Mouse (Mus musculus) MEL-GATA-1-ER (cell line): ENCODE data around the gene Ccnd2.
A peak's percentile ranks its signal among the peaks of the same experiment; 100 is the strongest.

Experiments
- DNase-seq: peaks from one replicate; pipeline ENCODE4 v3.0.0-alpha.2; 2012; ENCODE audit warnings: low read depth; ENCODE audit errors: extremely low read depth

The Ccnd2 gene

GRCm38 (mm10) chr6:127108368-127109060 lies 43.5 kb downstream of the Ccnd2 start:
- peak; percentile 12 for DNase-seq

- DNase-seq = no peak
Observed at GRCm38 (mm10) chr6:127107413-127107812, 44.6 kb downstream of the Ccnd2 start.

GRCm38 (mm10) chr6:127106726-127107125 lies 45.3 kb downstream of the Ccnd2 start:
- no peak for DNase-seq

- DNase-seq = no peak
Observed at GRCm38 (mm10) chr6:127106189-127106588, 45.8 kb downstream of the Ccnd2 start.

- peak; percentile 17 for DNase-seq
Observed at GRCm38 (mm10) chr6:127105107-127105506, 46.9 kb downstream of the Ccnd2 start.

- no peak for DNase-seq
Observed at GRCm38 (mm10) chr6:127104396-127105029, 47.5 kb downstream of the Ccnd2 start.

- DNase-seq = no peak
Observed at GRCm38 (mm10) chr6:127103506-127104275, 48.3 kb downstream of the Ccnd2 start.

- no peak for DNase-seq
Observed at GRCm38 (mm10) chr6:127094565-127094964, 57.4 kb downstream of the Ccnd2 start.

- DNase-seq = peak; percentile 51
Observed at GRCm38 (mm10) chr6:127086739-127087138, 65.3 kb downstream of the Ccnd2 start.

- DNase-seq = no peak
Observed at GRCm38 (mm10) chr6:127081820-127082219, 70.2 kb downstream of the Ccnd2 start.

GRCm38 (mm10) chr6:127079867-127080731 lies 71.9 kb downstream of the Ccnd2 start:
- no peak for DNase-seq
